Mouse (Mus musculus) frontal cortex, postnatal 36 days (tissue): ENCODE data around the gene N6amt1.

Experiments used
- DNase-seq, 2 experiments: peaks; one replicate each; pipeline ENCODE4 v3.0.0; 2022; ENCODE audit warnings: low spot score in 2 of 2

Gene N6amt1

DNA sequence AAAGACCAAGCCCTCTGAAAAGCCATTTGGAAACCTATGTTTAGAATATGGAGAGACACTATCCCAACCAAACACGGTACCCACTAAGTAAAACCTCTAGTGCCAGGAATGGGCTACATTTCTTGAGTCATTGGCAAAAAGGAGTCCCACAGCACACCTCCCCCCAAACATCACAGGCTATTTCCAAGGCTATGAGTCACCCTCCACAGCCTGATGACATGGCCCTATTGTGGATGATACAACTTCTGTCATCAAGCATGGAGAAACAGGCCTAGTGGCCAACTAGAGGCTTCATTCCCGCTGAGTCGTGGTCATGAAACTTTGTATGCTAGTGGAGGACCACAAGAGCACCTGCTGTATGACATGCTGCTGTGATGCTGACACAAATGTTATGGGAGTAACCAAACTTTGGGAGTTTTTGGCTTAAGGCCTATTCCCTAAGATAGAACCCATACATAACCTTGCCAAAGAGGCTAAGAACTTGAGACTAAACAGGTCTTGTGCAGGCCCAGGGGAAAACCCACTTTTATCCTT is 33.5 kb downstream of the N6amt1 start:
- DNase-seq: no peak

DNA sequence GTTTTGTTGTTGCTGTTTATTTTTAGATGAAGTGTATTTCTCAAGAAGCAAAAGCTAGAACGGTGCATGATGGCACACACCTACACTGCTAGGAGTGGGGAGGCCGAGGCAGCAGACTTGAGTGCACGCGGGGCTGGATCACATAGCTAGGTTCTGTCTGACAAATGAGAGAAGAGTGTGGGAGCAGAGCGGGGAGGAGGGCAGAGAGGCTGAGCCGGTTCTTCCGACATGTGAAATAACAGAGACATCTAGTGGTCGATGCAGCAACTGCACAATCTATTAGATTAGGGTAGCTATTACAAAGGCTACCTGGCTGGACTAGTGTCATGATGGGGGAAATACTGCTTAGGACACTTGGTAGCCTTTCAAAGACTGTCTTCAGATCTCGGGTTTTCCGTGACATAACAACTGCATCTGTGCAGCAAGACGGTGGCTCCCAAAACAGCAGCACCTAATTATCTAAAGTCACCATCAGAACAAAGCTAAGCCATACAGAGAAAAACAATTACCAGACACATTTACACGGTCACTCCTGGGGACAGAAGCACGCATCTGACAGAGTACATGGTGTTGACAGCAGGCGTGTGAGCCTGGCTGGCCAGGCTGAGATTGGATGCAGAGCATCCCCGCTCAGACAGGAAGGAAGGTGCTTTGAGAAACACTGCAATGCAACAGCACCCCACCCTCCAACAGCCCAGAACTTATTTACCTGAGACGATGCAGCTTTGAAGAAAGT is 40.0 kb downstream of the N6amt1 start:
- DNase-seq: peak; percentile 56 to 75

DNA sequence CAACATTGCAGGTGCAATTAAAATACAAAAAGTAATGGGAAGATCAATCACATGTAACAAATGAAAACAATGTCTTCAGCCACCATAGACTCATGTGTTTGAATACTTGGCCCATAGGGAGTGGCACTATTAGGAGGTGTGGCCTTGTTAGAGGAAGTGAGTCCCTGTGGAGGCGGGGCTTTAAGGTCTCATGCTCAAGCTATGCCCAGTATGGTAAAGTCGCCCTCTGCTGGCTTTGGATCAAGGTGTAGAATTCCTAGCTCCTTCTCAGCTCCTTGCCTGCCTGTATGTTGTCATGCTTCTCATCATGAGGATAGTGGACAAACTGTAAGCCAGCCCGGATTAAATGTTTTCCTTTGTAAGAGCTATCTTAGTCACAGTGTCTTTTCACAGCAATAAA is 51.0 kb downstream of the N6amt1 start:
- DNase-seq: no peak
